Mouse (Mus musculus) cerebellum, postnatal 36 days (tissue): ENCODE measurements at regions not wholly inside any gene's neighbourhood (a gene's known extent, or its start where the extent isn't known, plus 50 kb on each side); places are given as distances from the start of the nearest gene placed in this dataset.

ENCODE experiments used
- DNase-seq, 2 experiments: peaks; one replicate each; pipeline ENCODE4 v3.0.0; 2021 to 2022; ENCODE audit warnings: mixed read lengths in 2 of 2

DNA sequence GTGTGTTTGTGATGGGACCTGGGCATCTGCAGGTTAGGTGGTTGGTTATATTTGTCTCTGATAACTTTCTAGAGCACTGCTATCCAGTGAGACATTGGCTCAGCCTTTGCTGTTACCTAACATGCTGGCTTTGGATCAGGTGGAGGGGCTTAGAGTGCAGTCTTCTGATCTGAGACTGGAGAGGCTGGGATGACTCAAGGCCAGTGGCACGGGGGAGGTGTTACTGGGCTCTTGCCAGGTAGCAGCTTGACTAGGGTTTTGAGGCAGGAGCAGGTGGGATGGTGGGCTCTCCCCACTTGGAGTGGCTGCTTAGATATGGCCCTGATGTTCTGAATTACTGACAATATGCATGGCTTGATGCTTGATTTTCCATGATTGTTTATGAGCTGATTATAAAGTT, 236.0 kb downstream of the Zfp704 start:
- no peak for DNase-seq

DNA sequence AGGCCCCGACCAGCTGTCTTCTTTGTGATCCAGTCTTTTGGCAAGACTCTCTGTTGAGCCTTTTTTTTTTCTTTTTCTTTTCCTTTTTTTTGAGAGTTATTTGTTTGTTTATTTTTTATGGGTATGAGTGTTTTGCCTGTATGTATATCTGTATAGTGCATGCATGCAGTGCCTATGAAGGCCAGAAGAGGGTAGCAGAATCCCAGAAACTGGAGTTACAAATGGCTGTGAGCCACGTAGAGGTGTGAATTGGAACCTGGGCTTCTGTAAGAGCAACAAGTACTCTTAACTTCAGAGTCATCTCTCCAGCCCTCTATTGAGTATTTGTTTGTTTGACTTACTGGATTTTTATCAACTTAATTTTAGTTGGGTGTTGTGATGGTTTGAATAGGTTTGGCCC, 239.8 kb downstream of the Zfp704 start:
- no peak for DNase-seq

DNA sequence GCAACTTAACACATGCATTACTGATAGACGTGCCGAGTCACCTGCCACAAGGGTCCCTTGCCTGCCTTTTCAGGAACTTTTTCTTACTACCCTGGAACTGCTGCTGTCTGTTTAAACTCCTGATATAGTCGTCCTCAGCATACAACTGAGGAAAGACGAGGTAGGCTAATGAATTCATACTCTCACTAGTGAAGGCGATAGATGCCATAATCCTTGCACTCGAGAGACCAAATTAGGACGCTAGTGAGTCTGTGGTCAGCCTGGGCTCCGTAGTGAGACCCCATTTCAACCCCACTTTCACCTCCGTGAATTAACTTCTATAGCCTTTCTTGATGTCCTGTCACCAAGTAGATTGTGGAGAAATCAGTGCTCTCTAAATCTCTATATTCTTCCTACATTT, 244.1 kb downstream of the Zfp704 start:
- DNase-seq: no peak

DNA sequence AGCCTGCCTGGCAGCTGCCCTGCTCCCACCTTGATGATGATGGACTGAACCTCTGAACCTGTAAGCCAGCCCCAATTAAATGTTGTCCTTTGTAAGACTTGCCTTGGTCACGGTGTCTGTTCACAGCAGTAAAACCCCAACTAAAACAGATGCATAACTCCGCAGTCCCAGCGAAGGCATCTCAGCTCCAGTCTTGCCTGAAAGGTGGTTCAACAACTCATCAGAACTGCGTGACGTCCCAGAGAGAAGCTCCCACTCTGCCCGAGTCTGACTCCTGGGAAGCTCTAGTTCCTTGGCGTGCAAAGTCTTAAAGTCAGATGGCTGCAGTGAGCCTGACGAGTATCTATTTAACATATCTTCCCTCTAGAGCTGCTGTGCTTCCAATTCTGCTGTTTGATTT, 250.7 kb downstream of the Zfp704 start:
- DNase-seq: no peak

DNA sequence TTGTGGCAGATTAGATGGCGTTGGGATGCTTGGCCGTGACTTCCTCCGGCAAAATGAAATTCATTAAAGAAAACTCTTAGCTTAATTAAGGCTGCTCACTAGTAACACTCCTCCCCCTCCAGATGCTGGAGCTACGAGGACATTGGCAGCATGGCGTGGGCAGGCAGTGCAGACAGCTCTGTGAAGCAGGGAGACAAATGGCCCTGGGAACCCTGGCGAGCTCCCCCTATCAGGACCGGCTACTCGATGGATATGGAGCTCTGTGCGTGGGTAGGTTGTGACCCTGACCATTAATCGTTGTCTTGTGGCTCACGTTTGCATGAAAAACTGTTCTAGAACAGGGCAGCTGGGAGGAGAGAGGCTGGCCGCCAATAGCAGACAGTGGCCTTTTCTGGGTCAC, 251.8 kb downstream of the Zfp704 start:
- no peak for DNase-seq

DNA sequence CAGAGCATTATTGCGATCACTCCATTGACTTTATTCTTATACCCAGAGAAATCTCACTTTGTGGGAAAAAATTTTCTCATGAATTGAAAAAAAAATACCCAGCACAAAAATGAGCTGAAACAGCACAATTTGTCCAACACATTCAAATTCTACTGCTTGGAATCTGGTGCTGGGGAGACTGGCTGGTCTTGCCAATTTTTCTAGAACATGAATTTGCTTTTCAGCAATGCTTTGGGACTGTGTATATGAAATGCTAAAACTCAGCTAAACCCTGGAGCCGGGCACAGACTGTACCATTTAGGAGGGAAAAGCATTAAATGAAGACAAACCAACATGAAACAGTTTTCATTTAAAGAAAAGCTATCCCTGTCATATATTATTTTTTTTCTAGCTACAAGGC, 252.2 kb downstream of the Zfp704 start:
- no peak for DNase-seq

DNA sequence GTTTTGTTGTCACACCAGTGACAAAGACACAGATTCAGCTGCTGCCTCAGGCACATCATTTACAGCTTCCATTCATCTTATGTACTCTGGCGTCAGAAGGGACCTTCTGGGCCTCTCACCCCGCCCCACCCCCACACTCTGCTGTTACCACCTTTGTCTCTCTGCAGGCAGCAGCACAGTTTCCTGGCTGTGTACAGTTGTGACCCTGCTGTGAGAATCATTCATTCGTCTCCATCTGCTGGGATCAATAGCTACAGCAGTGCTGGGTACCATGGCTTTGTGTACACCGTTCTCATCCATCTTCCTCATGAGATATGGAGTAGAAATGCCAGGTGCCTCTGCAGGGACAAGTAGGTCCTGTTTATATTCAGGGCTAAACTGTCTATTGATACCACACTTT, 254.0 kb downstream of the Zfp704 start:
- DNase-seq: no peak

DNA sequence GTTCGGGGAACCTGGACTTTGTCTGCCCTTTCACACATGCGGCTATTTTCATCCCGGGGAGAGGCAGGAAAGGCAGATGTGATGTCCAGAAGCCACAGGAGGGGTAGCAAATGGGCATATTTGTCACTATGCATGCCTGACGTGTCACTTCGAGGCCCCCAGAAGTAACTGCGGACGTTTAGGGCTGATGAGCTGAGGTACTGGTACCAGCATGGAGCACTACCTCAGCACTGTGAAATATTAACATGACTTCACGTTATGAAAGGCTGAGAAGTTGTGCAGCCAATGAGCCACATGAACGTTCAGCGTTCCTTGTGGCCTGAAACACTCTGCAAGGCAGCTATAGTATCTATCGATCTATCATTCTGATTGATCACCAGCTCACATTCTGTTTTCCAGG, 255.1 kb downstream of the Zfp704 start:
- DNase-seq: no peak

DNA sequence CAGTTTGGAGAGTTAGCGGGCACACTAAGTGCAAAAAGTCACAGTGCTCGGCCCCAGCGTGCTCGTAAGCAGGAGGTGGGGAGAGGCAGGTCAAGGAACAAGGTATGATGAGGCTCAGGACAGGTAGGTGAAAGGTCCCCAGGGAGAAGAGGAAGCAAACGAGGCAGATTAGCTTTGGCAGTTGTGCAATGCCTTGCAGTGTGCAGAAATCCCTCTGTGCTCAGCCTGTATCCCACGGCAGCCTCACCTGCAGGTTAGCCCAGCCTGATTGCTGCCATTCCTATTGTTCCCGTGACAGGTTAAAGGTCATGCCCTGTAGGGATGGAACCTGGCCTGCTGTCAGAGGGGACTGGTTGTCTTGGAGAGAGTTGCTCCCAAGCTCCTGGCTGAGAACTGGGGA, 257.6 kb downstream of the Zfp704 start:
- DNase-seq: no peak

DNA sequence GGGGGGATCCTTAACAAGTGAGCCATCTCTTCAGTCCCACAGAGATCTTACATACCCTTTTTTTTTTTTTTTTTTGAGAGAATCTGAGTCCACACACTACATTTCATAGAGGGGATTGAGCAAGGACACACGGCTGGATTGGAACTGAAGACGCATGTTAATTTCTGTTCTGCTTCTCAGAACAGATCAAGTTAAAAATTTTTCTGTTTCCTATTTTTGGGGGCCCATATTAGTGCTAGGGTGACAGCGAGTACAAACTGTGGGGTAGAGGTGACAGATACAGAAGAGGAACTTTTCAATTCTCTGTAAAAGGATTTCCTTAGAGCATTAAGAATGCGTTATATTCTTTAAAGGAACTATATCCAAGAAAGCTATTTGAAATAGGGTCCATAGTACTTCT, 260.1 kb downstream of the Zfp704 start:
- no peak for DNase-seq

DNA sequence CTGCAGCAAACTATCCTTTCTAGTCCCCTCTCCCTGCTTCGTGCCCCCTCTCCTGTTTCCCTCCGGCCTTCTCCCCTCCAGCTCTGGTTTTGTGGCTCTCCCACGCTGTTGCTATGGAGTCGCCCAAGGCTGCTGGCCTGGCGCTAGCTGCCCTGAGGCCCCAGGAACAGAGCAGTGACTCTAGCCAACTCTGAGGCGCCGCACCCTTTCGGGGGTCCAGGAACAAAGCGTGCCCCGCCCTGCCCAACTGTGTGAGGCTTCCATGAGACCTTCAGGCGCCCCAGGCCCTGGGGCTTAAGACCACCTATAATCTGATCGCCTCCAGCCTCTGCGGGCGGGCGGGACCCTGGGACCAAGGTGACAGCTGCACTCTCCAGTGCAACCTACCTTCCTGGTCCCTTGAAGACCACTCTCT, 262.4 kb downstream of the Zfp704 start:
- peak; percentile 13 to 15 for DNase-seq

DNA sequence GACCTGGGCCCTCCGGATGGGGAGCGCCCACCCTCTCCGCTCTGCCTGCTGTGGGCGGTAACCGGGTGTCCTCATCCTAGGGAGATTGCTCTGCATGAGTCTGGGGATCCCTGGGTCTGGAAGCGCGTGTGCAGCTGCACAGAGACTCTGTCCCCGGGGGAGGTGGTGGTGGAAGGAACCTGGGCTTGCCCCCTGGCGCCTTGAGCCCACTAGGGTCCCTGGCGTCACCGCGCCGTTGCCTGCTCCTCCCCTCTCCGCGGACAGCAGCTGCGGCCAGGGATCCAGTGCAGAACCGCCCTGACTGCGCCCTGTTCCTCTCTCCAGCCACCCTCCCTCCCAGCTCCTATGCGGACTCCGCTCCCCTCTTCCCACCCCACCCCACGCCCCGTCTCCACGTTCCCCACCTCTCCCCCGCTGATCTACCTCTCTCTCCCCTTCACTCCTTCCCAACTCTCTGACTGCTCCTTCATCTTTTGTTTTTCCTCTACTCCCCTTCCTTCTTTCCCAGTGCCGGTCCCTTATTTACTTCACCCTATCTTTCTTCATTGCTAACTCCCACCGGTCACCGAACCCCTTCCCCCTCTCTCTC, 262.9 kb downstream of the Zfp704 start:
- peak; percentile 15 to 23 for DNase-seq

DNA sequence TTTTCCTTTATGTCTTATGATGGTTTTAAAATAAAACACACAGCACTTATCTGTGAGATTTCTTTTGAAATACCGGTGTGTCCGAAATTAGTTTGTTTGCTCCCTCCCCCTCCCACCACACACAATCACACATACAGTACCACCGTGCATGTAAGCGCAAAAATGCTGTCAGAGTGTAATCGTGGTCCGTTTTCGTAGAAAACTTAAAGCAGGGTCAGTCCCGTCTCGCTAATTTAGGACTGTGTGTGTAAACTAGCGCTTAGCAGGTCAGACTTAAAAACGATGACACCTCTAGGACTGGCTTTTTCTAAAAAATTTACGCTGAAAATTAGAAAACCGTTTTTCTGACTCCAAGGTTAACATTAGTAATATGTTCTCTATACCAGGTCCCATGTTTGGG, 263.5 kb downstream of the Zfp704 start:
- no peak for DNase-seq

DNA sequence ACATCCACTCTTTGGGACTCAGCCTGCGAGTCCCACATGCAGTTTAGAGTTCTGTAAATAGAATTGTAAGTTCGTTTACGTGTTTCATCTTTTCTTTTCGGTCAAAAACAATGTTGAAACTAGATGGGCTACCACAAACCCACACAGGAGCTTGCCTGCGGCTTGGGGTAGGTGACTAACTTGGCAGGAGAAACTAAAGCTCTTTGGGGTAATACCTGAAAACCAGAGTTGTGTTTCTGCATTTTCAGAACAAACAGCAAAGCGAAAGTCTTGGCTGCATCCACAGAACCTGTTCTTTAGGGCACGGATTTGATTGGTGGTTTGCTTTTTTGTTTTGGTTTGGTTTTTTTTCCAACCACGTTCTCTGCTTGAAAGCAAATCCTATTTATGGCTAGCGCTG, 264.0 kb downstream of the Zfp704 start:
- DNase-seq: no peak

DNA sequence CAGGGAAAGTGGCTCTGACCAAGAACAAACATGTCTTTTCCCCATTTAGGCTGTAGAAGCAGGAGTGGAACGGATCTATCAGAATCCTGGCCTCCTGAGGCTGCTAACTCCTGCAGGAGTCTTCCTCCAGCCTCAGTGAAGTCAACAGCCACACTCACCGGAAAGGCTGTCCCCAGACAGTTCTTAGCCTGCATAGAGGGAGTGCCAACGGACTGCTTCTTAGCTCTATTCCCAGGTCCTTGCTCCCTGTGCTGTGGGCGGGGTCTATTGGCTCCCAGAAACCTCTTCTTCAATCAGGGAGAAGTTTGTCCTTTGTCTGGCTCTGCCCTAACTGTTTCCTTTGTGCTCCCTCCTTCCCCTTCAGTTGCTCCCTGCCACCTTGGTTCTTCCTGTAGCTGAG, 266.3 kb downstream of the Zfp704 start:
- DNase-seq: no peak

DNA sequence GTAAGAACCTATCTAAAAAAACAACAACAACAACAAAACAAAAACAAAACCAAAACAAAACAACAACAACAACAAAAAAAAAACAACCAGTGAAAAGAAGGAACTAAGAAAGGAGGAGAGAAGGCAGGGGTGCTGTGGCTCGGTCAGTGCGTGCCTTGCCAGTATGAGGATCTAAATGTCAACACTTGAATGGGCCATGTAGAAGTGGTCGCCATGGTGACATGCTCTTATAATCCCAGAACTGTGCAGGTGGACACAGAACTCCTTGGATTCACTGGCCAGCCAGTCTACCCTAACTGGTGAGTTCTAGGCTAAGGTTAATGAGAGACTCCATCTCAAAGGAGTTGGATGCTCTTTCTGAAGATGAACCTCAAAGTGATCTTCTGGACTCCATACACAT, 267.7 kb downstream of the Zfp704 start:
- DNase-seq: no peak

DNA sequence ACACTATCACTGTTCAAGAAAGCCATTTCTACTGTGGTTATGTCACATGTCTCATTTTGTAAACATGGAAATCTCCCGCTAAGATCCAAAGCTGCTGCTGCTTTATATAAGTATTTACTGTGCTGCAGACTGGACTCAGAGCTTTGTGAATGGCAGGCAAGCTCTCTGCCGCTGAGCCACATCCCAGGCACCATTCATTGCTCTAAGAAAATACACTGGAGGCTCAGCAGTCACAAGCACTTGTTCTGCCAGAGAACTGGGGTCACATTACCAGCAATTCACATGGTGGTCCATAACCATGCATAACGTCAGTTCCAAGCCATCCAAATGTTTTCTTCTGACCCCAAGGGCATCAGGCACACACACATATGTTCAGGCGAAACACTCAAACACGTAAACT, 268.2 kb downstream of the Zfp704 start:
- DNase-seq: no peak

DNA sequence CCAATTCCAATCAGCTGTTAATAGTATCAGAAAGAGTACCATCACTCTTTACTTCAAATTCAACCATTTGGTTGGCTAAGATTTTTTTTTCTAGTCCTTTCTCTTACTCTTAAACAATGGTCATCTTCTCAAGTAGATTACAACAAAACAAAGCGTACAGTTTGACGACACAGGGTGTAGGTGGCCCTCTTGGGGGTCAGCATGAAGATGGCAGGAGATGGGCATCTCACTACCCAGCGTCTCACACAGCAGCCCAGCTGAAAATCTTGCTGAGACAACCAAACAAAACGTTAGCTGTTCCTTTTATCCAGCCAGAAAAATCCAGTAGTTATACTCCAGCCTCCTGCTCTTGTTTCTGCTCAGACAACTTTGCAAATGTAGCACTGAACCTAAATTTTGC, 268.6 kb downstream of the Zfp704 start:
- DNase-seq: no peak

DNA sequence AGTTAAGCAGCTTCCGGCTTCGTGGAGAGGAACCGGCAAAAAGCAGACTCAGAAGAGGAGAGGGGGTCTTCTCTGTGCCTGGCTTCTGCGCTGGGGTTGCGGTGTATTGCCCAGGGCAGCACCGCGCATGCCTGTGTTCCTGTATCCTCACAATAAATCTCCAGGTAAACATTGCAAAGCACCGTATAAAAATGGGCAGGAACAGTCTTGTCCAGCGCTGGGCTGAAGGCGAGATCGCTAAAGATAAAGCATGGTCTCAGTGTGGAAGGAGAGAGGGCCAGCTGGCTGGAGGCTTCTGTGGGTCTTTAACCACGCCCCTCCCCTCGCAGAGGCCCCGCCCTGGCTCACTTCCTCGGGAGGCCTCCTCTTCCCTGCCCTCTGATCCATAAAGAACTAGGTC, 269.1 kb downstream of the Zfp704 start:
- DNase-seq: peak in 1 of 2 experiments; percentile 7

DNA sequence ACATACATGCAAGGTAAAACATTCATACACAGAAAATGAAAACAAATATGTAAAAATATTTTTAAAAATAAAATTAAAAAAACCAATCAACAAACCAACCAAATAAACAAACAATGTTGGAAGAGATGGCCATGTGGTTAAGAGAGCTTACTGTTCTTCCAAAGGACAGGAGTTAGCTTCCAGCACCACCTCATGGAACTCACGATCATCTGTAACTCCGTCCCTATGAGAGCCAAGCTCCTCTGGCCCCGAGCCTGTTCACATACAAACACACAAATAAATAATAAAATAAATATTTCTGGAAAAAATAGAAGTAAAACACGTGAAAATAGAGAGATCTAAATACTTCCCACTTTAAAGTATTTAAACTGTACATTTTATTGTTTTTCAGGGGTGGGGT, 269.5 kb downstream of the Zfp704 start:
- no peak for DNase-seq

DNA sequence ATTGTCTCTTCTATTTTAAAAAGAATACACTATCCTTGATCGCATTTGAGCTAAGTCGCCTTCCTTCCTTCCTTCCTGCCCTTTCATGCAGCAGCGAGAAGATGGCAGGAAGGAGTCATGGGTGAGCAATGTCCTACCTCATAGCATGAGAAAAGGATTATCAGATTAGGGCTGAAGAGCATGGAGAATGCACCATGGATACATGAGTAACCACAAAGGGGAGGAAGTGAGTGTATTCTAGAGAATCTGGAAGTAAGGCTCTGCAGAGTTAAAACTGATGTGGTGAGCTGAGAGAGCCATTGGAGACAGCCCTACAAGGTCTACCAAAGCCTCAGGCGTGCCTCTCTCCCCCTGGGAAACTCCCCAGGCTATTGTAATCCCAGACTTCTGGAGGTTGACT, 270.2 kb downstream of the Zfp704 start:
- no peak for DNase-seq

DNA sequence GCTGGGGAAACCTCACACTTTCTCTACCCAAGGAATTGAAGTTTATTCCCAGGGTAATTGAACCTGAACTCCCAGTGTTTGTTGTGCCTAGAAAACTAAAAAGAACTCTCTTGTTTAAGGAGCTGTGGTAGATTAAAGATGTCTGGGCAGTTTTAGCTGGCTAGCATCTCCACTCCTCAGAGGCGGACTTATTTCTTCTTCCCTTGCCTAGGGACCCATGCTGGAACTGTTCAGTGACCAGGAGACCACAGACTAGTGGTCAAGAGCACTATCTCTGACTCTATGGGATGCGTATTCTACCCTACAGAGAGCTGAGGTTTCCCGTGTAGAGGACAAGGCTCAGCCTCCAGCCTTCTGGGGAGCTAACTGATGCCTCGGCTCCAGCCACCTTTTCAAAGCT, 274.3 kb downstream of the Zfp704 start:
- DNase-seq: no peak
